Mouse (Mus musculus) limb, embryonic 14.5 days (tissue): ENCODE measurements at regions not wholly inside any gene's neighbourhood (a gene's known extent, or its start where the extent isn't known, plus 50 kb on each side); places are given as distances from the start of the nearest gene placed in this dataset.
"Not testable (repeated sequence)": the region's sequence is repeated elsewhere in the genome, so short reads cannot be mapped to it uniquely, and the experiment has no call there.

Experiments used
- ATAC-seq: fragments of 200-750 bp; cut with Nextera tagmentation; 2 replicates; pipeline ENCODE4 v1.8.0; 2017; ENCODE audit warnings: low read depth, moderate number of reproducible peaks, moderate TSS enrichment; ENCODE audit not compliant: low FRiP score
- DNase-seq: peaks from one replicate; pipeline ENCODE4 v3.0.0-alpha.2; 2015; ENCODE audit warnings: low spot score
- H3K27ac ChIP-seq: fragments of 300-500 bp; sonication (generic); replicated peaks from 2 replicates; pipeline ENCODE4 v1.5.1; 2014; ENCODE audit warnings: low read depth, mild to moderate bottlenecking, low read length, moderate library complexity, mixed read lengths
- H3K27me3 ChIP-seq: fragments of 300-500 bp; sonication (generic); 2 replicates; pipeline ENCODE4 v1.6.1; 2014; ENCODE audit warnings: low read length, mixed read lengths; ENCODE audit not compliant: control insufficient read depth, insufficient read depth
- H3K36me3 ChIP-seq: fragments of 300-500 bp; sonication (generic); 2 replicates; pipeline ENCODE4 v1.6.1; 2014; ENCODE audit warnings: mild to moderate bottlenecking, low read length, moderate library complexity, mixed read lengths; ENCODE audit not compliant: control insufficient read depth, insufficient read depth
- H3K4me1 ChIP-seq: fragments of 300-500 bp; sonication (generic); 2 replicates; pipeline ENCODE4 v1.6.1; 2014; ENCODE audit warnings: antibody characterized with exemption, low read length, mixed read lengths; ENCODE audit not compliant: control insufficient read depth, insufficient read depth
- H3K4me2 ChIP-seq: fragments of 300-500 bp; sonication (generic); replicated peaks from 2 replicates; pipeline ENCODE4 v1.6.1; 2014; ENCODE audit warnings: low read depth, mild to moderate bottlenecking, low read length, moderate library complexity; ENCODE audit not compliant: severe bottlenecking
- H3K4me3 ChIP-seq: fragments of 300-500 bp; sonication (generic); replicated peaks from 2 replicates; pipeline ENCODE4 v1.5.1; 2014; ENCODE audit warnings: low read length
- H3K9ac ChIP-seq: fragments of 300-500 bp; sonication (generic); 2 replicates; pipeline ENCODE4 v1.6.1; 2014; ENCODE audit warnings: mild to moderate bottlenecking, low read depth, low read length, moderate library complexity; ENCODE audit not compliant: severe bottlenecking
- H3K9me3 ChIP-seq: fragments of 300-500 bp; sonication (generic); 2 replicates; pipeline ENCODE4 v1.6.1; 2016; ENCODE audit warnings: low read length; ENCODE audit not compliant: control insufficient read depth
- POLR2A ChIP-seq: fragments of 200-500 bp; IDR thresholded peaks from 2 replicates; pipeline ENCODE4 v1.8.0; 2012; ENCODE audit warnings: inconsistent platforms, mild to moderate bottlenecking, moderate library complexity, borderline replicate concordance; ENCODE audit not compliant: insufficient read depth, insufficient read length; ENCODE audit errors: extremely low read depth
- WGBS: fragments of 180-500 bp; shearing (Covaris S2); extraction: QIAGEN DNeasy Blood & Tissue Kit; methylation state at CpG from one replicate; pipeline ENCODE4 v1.1.7; 2014; 5-methylcytosine and 5-hydroxymethylcytosine counted together

GRCm38 (mm10) chr8:71081291-71081690 is 175.6 kb downstream of the Map1s start:
- H3K27ac ChIP-seq, H3K4me1 ChIP-seq, H3K4me2 ChIP-seq, H3K27me3 ChIP-seq, H3K9me3 ChIP-seq, H3K36me3 ChIP-seq, DNase-seq, ATAC-seq, H3K4me3 ChIP-seq, H3K9ac ChIP-seq: not testable (repeated sequence)
- 11% methylated on average over 1 of the region's 1 CpGs for WGBS

DNA sequence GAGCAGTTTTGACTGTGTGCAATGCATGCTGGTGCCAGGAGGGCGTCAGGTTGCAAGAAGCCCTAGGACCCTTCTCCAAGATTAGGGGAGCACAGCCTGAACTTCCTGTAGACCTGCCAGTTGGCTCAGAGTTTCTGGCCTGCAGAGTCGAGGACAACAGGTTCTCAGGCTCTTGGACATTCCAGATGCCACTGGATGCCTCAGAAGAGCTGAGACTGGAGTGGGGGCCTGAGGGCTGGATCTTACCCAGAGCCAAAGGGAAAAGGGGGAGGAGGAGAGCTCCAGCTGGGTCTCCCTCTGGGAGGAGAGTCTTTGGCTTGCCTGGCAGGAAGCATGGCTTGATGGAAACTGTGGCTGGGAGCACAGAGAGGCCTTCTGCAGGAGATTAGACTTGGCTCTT is 145.4 kb upstream of the Myo9b start:
- H3K4me3 ChIP-seq, H3K9me3 ChIP-seq, H3K9ac ChIP-seq, DNase-seq, H3K36me3 ChIP-seq, H3K4me1 ChIP-seq, H3K4me2 ChIP-seq, H3K27me3 ChIP-seq, H3K27ac ChIP-seq, ATAC-seq: not testable (repeated sequence)
- 29% methylated on average over 1 of the region's 2 CpGs for WGBS

DNA sequence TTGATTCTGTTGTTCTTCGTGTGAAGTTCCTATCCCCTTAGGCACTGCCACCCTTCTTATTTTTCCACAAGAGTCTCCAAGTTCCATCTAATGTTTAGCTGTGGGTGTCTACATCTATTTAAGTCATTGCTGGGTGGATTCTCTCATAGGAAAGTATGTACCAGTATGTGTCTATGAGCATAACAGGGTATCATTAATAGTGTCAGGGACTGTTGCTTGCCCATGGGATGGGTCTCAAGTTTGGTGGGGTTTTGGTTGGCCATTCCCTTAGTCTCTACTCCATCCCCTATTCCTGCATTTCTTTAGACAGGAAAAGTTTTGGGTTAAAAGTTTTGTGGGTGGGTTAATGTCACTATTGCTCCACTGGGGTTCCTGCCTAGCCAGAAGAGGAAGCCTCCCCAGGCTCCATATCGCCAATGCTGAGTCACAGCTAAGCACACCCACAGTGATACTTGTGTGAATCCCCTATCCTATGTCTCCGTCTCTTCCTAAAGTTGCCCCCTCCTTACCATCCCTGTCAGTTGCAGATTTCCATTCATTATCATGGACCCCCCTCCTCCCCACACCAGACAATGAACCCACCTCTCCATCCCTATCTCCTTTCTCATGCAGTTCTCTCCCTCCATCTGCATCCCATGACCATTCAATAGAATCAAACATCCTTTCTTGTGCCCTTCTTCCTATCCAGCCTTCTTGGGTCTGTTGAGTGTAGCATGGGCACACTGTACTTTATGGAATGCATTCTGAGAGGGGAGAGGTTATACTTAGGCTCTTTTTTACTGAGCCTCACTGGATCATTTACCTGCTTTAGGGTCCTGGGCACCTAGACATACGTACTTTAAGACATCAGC is 141.9 kb upstream of the Myo9b start:
- Histone ChIP-seq H3K27me3 (no peaks in the 10 kb centered on the region), H3K4me3 (no peak overlapping the region), H3K27ac (no peak overlapping the region), H3K4me1 (no peaks in the 10 kb centered on the region), H3K36me3 (no peaks in the 10 kb centered on the region), H3K9me3 (no peaks in the 10 kb centered on the region), H3K9ac (no peak overlapping the region), H3K4me2 (no peak overlapping the region)
- no peak for TF ChIP-seq POLR2A
- WGBS = 65% methylated on average over 4 of the region's 4 CpGs
- peak; percentile 55 for ATAC-seq
- no peak for DNase-seq

- ATAC-seq (peak; percentile 41), DNase-seq (no peak)
- no peak overlapping the region for H3K4me2 ChIP-seq
- no peaks in the 10 kb centered on the region for H3K9me3 ChIP-seq
- 91% methylated on average over 4 of the region's 4 CpGs for WGBS
- no peaks in the 10 kb centered on the region for H3K4me1 ChIP-seq
- TF ChIP-seq POLR2A = no peak
- no peak overlapping the region for H3K27ac ChIP-seq
- H3K4me3 ChIP-seq = no peak overlapping the region
- H3K36me3 ChIP-seq = no peaks in the 10 kb centered on the region
- no peaks in the 10 kb centered on the region for H3K27me3 ChIP-seq
- H3K9ac ChIP-seq = no peak overlapping the region
Observed at GRCm38 (mm10) chr8:71131327-71132089, 141.0 kb upstream of the Myo9b start.

GRCm38 (mm10) chr8:71132898-71133297 is 139.6 kb upstream of the Myo9b start:
- ATAC-seq, H3K4me3 ChIP-seq, H3K9me3 ChIP-seq, H3K4me1 ChIP-seq, H3K27ac ChIP-seq, H3K9ac ChIP-seq, DNase-seq, H3K27me3 ChIP-seq, H3K36me3 ChIP-seq, H3K4me2 ChIP-seq: not testable (repeated sequence)
- WGBS = 47% methylated on average over 1 of the region's 1 CpGs

DNA sequence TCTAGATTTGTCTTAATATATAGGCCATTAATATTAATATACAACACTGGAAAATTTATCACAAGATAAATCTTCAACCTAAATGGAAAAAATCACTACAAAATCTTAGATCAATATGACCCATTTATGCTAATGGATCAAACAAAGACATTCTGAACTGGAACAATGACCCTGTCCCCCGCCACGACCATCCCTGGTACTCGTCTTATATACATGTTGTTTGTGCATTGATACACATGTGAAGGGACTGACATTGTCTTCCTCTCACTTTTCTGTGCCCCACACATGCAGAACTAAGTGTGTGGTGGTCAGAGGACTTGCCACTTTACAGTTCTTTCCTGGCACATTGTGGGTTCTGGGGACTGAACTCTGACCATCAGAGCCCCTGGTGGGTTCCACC is 135.4 kb upstream of the Myo9b start:
- H3K4me1 ChIP-seq, H3K9ac ChIP-seq, H3K36me3 ChIP-seq, H3K27me3 ChIP-seq, H3K27ac ChIP-seq, H3K4me2 ChIP-seq, DNase-seq, H3K9me3 ChIP-seq, H3K4me3 ChIP-seq: not testable (repeated sequence)
- 0 out of 2 replicates have a peak, but pooled peaks have one; percentile 26 for ATAC-seq
- WGBS = no CpG with 5 or more reads among the region's 3 CpGs

- not testable (repeated sequence) for H3K9me3 ChIP-seq, H3K4me2 ChIP-seq, H3K27ac ChIP-seq, H3K9ac ChIP-seq, H3K4me3 ChIP-seq, ATAC-seq, DNase-seq, H3K27me3 ChIP-seq, H3K4me1 ChIP-seq, H3K36me3 ChIP-seq
- WGBS = 67% methylated on average over 3 of the region's 3 CpGs
Observed at GRCm38 (mm10) chr8:71142373-71142973, 130.0 kb upstream of the Myo9b start.
